Mouse (Mus musculus): ENCODE measurements around the gene Sel1l3.

Sel1l3 gene

DNA sequence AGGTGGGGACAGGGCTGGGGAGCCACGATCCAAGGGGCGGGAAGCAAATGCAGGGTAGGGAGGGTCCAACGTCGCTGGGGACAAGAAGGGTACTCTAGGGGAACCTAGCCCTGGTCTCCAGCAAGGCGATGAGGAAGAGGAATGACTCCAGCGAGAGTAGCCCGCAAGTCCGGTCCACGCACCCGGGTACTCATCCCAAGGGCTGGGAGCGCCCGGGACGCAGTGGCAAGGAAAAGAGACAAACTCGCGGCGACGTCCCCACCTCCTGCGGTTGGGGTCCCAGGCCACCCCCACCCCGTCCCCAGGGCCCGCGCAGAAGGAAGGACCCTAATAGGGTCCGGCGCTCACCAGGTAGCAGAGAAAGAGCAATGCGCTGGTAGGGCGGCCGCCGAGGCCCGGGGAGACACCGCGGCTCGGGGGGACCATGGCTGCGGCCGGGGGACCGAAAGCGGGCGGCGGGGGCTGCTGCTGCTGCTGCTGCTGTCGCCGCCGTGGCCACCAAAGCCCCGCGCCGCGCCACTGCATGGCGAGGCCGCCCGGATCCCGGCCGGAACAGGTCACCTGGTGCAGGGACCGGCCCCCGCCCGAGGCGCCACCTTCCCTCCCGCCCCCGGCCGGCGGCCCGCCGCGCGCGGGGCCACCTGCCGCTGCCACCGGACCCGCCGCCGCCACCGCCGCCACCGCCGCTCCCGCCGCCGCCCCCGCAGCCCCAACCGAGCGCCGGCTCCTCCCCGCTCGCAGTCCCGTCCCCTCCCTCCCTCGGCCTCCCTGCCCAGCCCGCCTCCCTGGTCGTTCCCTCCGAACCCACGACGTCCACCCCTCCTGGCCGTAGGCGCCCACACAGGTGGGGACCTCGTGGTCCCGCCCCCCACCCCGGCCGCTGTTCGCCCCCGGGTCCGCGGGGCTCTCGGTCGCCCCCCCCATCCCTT lies 681 bp downstream of the Sel1l3 start:
- in situ Hi-C loops (cut with MboI, MseI) = no loop called here

DNA sequence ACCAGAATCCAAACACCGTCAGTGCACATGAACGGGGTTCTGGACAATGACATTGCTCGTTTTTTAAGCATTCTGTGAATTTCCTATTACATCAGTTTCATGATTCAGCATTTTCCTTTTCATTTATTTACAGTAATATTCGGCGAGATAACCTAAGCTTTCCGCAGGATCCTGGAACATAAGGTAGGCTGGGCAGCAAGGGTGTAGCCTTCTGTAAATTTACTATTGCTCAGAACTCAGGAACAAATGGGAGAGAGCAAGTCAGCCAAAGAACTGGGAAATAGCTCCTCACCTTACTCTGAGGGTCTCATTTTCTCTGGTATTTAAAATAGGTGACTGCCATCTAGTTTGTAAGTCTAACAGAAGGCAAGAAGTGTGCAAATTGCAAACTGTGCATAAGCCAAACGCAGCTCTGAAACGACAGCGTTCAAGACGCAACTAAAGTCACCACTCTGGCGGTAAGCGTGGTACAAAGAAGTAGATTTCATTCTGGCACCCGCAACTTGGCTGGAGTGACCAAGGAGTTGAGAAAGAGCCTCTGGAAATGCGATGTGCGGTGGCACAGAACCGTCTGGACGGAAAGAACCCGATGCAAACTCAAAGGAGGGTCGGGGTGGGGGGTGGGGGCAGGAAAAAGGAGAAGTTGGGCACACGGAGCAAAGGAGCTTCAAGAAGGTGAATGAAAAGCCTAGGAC lies 1.5 kb downstream of the Sel1l3 start:
- in situ Hi-C loops (cut with MboI, MseI) = no loop called here

- in situ Hi-C loops (cut with MboI, MseI) = no loop called here
Measured at GRCm38 (mm10) chr5:53211241-53211640, 2.5 kb downstream of the Sel1l3 start.

- in situ Hi-C loops (cut with MboI, MseI) = no loop called here
Measured at GRCm38 (mm10) chr5:53210481-53210880, 3.2 kb downstream of the Sel1l3 start.

DNA sequence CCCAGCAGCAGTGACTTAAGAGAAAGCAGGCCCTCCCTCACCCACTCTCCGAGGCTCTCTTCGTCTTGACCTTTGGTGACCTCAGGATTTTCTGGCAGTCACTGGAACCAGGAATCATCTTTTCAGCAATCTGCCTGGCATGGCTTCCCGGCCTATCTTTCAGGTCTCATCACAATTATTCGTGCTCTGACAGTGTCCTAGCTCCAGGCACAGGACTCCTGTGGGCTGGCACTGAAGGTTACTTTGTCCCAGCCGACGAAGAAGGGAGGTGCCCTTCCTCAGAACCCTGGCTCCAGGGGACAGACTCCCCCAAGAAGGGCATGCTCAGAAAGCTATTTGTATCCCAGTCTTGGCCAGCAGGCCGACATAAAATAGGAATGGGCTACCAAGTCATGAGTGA lies 4.0 kb downstream of the Sel1l3 start:
- in situ Hi-C loops (cut with MboI, MseI) = no loop called here

- in situ Hi-C loops (cut with MboI, MseI) = no loop called here
Measured at GRCm38 (mm10) chr5:53208731-53209130, 5.0 kb downstream of the Sel1l3 start.

DNA sequence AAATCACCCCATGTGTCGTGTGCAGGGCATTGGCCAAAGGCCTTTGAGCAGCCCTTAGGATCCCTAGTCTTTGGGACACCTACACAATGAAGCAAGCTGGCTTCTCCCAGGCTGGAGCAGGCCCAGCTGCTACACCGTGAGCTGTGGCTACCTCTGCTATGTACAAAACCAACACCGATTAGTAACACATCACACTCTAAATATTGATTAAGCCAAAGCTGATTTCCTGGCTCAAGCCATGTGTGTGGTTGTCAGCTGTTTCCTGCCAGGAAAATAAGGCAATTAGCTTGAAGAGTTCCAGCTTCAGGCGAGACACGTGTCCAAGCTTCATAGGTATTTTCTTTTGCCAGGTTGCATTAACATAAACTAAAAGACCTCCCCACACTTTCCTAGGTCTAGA lies 7.2 kb downstream of the Sel1l3 start:
- in situ Hi-C loops (cut with MboI, MseI) = no loop called here

GRCm38 (mm10) chr5:53202748-53203147 lies 11.0 kb downstream of the Sel1l3 start:
- in situ Hi-C loops (cut with MboI, MseI) = no loop called here

DNA sequence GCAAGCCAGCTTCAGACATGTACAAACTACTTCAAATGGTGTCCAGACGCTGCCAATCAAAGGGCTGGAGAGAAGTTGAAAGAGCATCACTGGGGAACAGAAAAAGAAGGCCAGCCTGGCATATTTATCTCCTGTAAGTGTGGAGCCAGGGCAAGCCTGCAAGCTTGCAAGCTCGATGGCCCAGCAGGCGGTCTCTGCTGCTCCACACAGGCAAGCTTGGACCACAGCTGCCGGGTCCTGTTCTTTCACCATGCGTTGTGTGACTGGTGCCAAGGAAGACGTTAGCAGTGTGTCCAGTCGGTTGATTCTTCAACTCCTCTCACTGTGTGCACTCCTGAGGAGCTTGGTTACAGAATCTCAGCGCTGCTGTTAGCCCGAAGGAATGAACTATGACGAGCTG lies 12.9 kb downstream of the Sel1l3 start:
- in situ Hi-C loops (cut with MboI, MseI) = no loop called here

- in situ Hi-C loops (cut with MboI, MseI) = loop anchor here (10.0 kb wide), 1 partner anchor 1284 kb away; no protein-coding TSS in a partner anchor
Measured at GRCm38 (mm10) chr5:53198408-53198807, 15.3 kb downstream of the Sel1l3 start.

DNA sequence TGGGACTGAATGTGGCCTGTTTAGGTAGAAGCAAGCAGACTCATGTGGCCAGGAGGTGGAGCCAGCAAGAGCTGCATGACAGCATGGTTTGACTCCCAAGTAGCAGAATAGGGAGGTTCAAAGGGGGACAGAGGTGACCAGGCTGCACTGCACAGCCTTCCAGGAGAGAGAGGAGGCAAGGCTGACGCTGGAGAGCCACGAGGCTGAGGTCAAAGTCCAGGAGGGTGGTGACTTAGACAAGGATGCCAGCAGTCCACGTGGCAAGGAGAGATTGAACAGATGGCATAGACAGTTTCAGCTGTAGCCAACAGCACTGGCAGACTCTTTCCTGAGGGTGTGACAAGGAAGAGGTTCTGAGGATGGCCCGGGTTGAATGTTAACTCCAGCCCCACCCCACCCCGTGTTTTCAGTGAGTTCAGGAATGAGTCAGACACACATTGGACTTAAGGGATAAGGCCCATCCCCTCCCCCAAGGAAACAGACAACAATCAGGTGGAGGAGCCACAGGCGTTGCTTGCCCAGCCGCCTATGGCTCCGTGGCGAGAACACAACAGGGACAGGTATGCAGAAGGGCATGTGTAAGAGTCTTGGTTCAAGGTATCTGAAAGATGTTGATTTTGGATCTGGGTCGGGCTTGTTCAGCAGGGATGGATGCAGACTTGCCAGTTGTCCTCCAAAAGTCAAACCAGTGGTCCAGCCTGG lies 17.2 kb downstream of the Sel1l3 start:
- in situ Hi-C loops (cut with MboI, MseI) = loop anchor here (10.0 kb wide), 1 partner anchor 1282 kb away; no protein-coding TSS in a partner anchor

GRCm38 (mm10) chr5:53194841-53195240 lies 18.9 kb downstream of the Sel1l3 start:
- in situ Hi-C loops (cut with MboI, MseI) = loop anchor here (10.0 kb wide), 1 partner anchor 1280 kb away; no protein-coding TSS in a partner anchor

GRCm38 (mm10) chr5:53194421-53194820 lies 19.3 kb downstream of the Sel1l3 start:
- in situ Hi-C loops (cut with MboI, MseI) = loop anchor here (10.0 kb wide), 1 partner anchor 1280 kb away; no protein-coding TSS in a partner anchor

GRCm38 (mm10) chr5:53193092-53194030 lies 20.4 kb downstream of the Sel1l3 start:
- in situ Hi-C loops (cut with MboI, MseI) = loop anchor here (10.0 kb wide), 1 partner anchor 1279 kb away; no protein-coding TSS in a partner anchor

GRCm38 (mm10) chr5:53188608-53189007 lies 25.1 kb downstream of the Sel1l3 start:
- in situ Hi-C loops (cut with MboI, MseI) = loop anchor here (10.0 kb wide), 1 partner anchor 1316 kb away; no protein-coding TSS in a partner anchor

GRCm38 (mm10) chr5:53187245-53187644 lies 26.5 kb downstream of the Sel1l3 start:
- in situ Hi-C loops (cut with MboI, MseI) = loop anchor here (10.0 kb wide), 1 partner anchor 1318 kb away; no protein-coding TSS in a partner anchor

GRCm38 (mm10) chr5:53185803-53186202 lies 27.9 kb downstream of the Sel1l3 start:
- in situ Hi-C loops (cut with MboI, MseI) = loop anchor here (10.0 kb wide), 1 partner anchor 1319 kb away; no protein-coding TSS in a partner anchor

- in situ Hi-C loops (cut with MboI, MseI) = loop anchor here (10.0 kb wide), 1 partner anchor 1325 kb away; no protein-coding TSS in a partner anchor
Measured at GRCm38 (mm10) chr5:53179965-53180364, 33.8 kb downstream of the Sel1l3 start.

DNA sequence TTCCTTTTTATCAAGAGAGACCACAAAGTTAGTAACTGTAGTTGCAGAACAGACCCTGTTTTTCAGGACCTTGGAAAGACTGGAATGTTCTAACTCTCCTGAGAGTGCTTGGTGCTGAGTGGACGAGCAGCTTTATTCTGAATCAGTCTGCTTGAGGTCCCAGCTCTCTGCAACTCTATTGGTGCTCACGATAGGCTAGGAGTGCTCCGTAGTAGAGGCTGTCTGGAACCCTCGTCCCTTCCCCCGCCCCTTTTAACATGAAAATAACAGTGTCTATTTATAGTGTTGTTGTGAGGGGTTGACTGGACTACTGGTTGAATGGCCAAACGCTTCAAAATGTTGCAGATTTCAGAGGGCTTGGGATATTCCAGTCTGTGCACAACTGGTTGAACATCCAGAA lies 37.0 kb downstream of the Sel1l3 start:
- in situ Hi-C loops (cut with MboI, MseI) = no loop called here

DNA sequence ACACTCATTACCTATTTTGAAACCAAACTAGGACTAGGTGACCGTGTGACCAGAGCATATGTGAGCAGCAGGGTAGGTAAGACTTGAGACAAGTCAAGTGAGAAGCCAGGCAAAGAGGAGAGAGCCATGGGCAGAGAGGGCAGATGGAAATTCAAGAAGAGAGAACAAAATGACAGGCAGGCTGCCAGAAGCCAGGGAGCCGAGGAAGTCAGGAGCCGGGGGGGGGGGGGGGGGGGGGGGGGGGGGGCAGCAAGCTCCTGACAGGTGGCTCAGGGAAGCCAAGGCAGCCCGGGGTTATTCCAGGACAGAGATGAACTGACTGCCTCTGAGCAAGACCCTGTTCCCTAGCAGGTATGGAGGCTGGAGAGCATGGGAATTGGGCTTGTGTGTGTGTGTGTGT lies 37.7 kb downstream of the Sel1l3 start:
- in situ Hi-C loops (cut with MboI, MseI) = no loop called here

Data from T-helper 2 cell (primary cell).